Mouse (Mus musculus): ENCODE results near the gene Slc24a2. TPM values are rescaled to one million over a fixed set of nuclear protein-coding genes. Genes with fewer than 3 reads are reported as not detected.

Gene Slc24a2
- polyA plus RNA-seq, 1 experiment from 2014 or later, result not detected

GRCm38 (mm10) chr4:87064561-87064960, 165.7 kb downstream of the Slc24a2 start:
- Histone ChIP-seq H3K27ac (ENCODE audit: low read depth, low read length) (no peak overlapping the region), H3K4me2 (replicated peaks; ENCODE audit: low read depth) (no peak overlapping the region), H3K36me3 (ENCODE audit: control insufficient read depth, insufficient read depth) (no peaks in the 10 kb centered on the region), H3K9me3 (ENCODE audit: control insufficient read depth) (no peaks in the 10 kb centered on the region), H3K4me1 (replicated peaks; ENCODE audit: control insufficient read depth, insufficient read depth, low read length) (no peaks in the 10 kb centered on the region), H3K9ac (ENCODE audit: low read depth, low read length) (no peak overlapping the region), H3K27me3 (replicated peaks; ENCODE audit: control insufficient read depth, insufficient read depth, low read length) (no peaks in the 10 kb centered on the region), H3K4me3 (ENCODE audit: low read depth, low read length) (no peak overlapping the region)
- no peak for TF ChIP-seq CTCF (IDR thresholded peaks at IDR 0.05; ENCODE audit: low read depth)
- ATAC-seq, result no peak
- 90% methylated on average over 2 of the region's 2 CpGs for WGBS

GRCm38 (mm10) chr4:87062771-87063253, 167.5 kb downstream of the Slc24a2 start:
- H3K36me3 ChIP-seq (ENCODE audit: control insufficient read depth, insufficient read depth), result no peaks in the 10 kb centered on the region
- WGBS, result 66% methylated on average over 6 of the region's 6 CpGs
- H3K4me3 ChIP-seq (ENCODE audit: low read depth, low read length), result no peak overlapping the region

GRCm38 (mm10) chr4:87061696-87062095, 168.6 kb downstream of the Slc24a2 start:
- Histone ChIP-seq H3K27ac (ENCODE audit: low read depth, low read length) (no peak overlapping the region), H3K4me1 (replicated peaks; ENCODE audit: control insufficient read depth, insufficient read depth, low read length) (no peaks in the 10 kb centered on the region), H3K9ac (ENCODE audit: low read depth, low read length) (no peak overlapping the region), H3K9me3 (ENCODE audit: control insufficient read depth) (no peaks in the 10 kb centered on the region), H3K4me2 (replicated peaks; ENCODE audit: low read depth) (no peak overlapping the region), H3K27me3 (replicated peaks; ENCODE audit: control insufficient read depth, insufficient read depth, low read length) (no peaks in the 10 kb centered on the region), H3K36me3 (ENCODE audit: control insufficient read depth, insufficient read depth) (no peaks in the 10 kb centered on the region), H3K4me3 (ENCODE audit: low read depth, low read length) (no peak overlapping the region)
- no peak for ATAC-seq
- TF ChIP-seq CTCF (IDR thresholded peaks at IDR 0.05; ENCODE audit: low read depth), result no peak
- WGBS, result 84% methylated on average over 2 of the region's 2 CpGs

More at GRCm38 (mm10) chr4:87062771-87063253, 167.5 kb downstream of the Slc24a2 start:
- no peak for ATAC-seq
- Histone ChIP-seq H3K27me3 (replicated peaks; ENCODE audit: control insufficient read depth, insufficient read depth, low read length) (no peaks in the 10 kb centered on the region), H3K9me3 (ENCODE audit: control insufficient read depth) (no peaks in the 10 kb centered on the region), H3K9ac (ENCODE audit: low read depth, low read length) (no peak overlapping the region), H3K27ac (ENCODE audit: low read depth, low read length) (no peak overlapping the region), H3K4me2 (replicated peaks; ENCODE audit: low read depth) (no peak overlapping the region), H3K4me1 (replicated peaks; ENCODE audit: control insufficient read depth, insufficient read depth, low read length) (no peaks in the 10 kb centered on the region)
- TF ChIP-seq CTCF (IDR thresholded peaks at IDR 0.05; ENCODE audit: low read depth), result no peak

- Histone ChIP-seq H3K36me3 (ENCODE audit: control insufficient read depth, insufficient read depth) (no peaks in the 10 kb centered on the region), H3K4me1 (replicated peaks; ENCODE audit: control insufficient read depth, insufficient read depth, low read length) (no peaks in the 10 kb centered on the region), H3K27me3 (replicated peaks; ENCODE audit: control insufficient read depth, insufficient read depth, low read length) (no peaks in the 10 kb centered on the region), H3K27ac (ENCODE audit: low read depth, low read length) (no peak overlapping the region), H3K9me3 (ENCODE audit: control insufficient read depth) (no peaks in the 10 kb centered on the region), H3K4me3 (ENCODE audit: low read depth, low read length) (no peak overlapping the region), H3K9ac (ENCODE audit: low read depth, low read length) (no peak overlapping the region), H3K4me2 (replicated peaks; ENCODE audit: low read depth) (no peak overlapping the region)
- no peak for ATAC-seq
- 69% methylated on average over 3 of the region's 3 CpGs for WGBS
- TF ChIP-seq CTCF (IDR thresholded peaks at IDR 0.05; ENCODE audit: low read depth), result no peak
These were observed 172.7 kb downstream of the Slc24a2 start for GRCm38 (mm10) chr4:87057572-87057971.

- no peaks in the 10 kb centered on the region for H3K9me3 ChIP-seq (ENCODE audit: control insufficient read depth)
- H3K9ac ChIP-seq (ENCODE audit: low read depth, low read length), result no peak overlapping the region
- no peak overlapping the region for H3K4me3 ChIP-seq (ENCODE audit: low read depth, low read length)
- no peaks in the 10 kb centered on the region for H3K36me3 ChIP-seq (ENCODE audit: control insufficient read depth, insufficient read depth)
- no peaks in the 10 kb centered on the region for H3K4me1 ChIP-seq (replicated peaks; ENCODE audit: control insufficient read depth, insufficient read depth, low read length)
- TF ChIP-seq CTCF (IDR thresholded peaks at IDR 0.05; ENCODE audit: low read depth), result no peak
- no peak for ATAC-seq
- no peak overlapping the region for H3K27ac ChIP-seq (ENCODE audit: low read depth, low read length)
- 78% methylated on average over 7 of the region's 7 CpGs for WGBS
- no peak overlapping the region for H3K4me2 ChIP-seq (replicated peaks; ENCODE audit: low read depth)
- no peaks in the 10 kb centered on the region for H3K27me3 ChIP-seq (replicated peaks; ENCODE audit: control insufficient read depth, insufficient read depth, low read length)
These were observed 174.5 kb downstream of the Slc24a2 start for GRCm38 (mm10) chr4:87055768-87056167.

- Histone ChIP-seq H3K4me1 (replicated peaks; ENCODE audit: control insufficient read depth, insufficient read depth, low read length) (no peaks in the 10 kb centered on the region), H3K9me3 (ENCODE audit: control insufficient read depth) (no peaks in the 10 kb centered on the region), H3K27me3 (replicated peaks; ENCODE audit: control insufficient read depth, insufficient read depth, low read length) (no peaks in the 10 kb centered on the region), H3K27ac (ENCODE audit: low read depth, low read length) (no peak overlapping the region), H3K9ac (ENCODE audit: low read depth, low read length) (no peak overlapping the region), H3K4me2 (replicated peaks; ENCODE audit: low read depth) (no peak overlapping the region), H3K4me3 (ENCODE audit: low read depth, low read length) (no peak overlapping the region), H3K36me3 (ENCODE audit: control insufficient read depth, insufficient read depth) (no peaks in the 10 kb centered on the region)
- no peak for TF ChIP-seq CTCF (IDR thresholded peaks at IDR 0.05; ENCODE audit: low read depth)
- ATAC-seq, result no peak
- 94% methylated on average over 5 of the region's 5 CpGs for WGBS
These were observed 177.4 kb downstream of the Slc24a2 start for GRCm38 (mm10) chr4:87052881-87053280.

- H3K27ac ChIP-seq (ENCODE audit: low read depth, low read length), result no peak overlapping the region
- 63% methylated on average over 3 of the region's 3 CpGs for WGBS
- H3K9ac ChIP-seq (ENCODE audit: low read depth, low read length), result no peak overlapping the region
- TF ChIP-seq CTCF (IDR thresholded peaks at IDR 0.05; ENCODE audit: low read depth), result no peak
- no peaks in the 10 kb centered on the region for H3K4me1 ChIP-seq (replicated peaks; ENCODE audit: control insufficient read depth, insufficient read depth, low read length)
- no peak overlapping the region for H3K4me3 ChIP-seq (ENCODE audit: low read depth, low read length)
- ATAC-seq, result no peak
- no peaks in the 10 kb centered on the region for H3K27me3 ChIP-seq (replicated peaks; ENCODE audit: control insufficient read depth, insufficient read depth, low read length)
- H3K36me3 ChIP-seq (ENCODE audit: control insufficient read depth, insufficient read depth), result no peaks in the 10 kb centered on the region
- no peak overlapping the region for H3K4me2 ChIP-seq (replicated peaks; ENCODE audit: low read depth)
- no peaks in the 10 kb centered on the region for H3K9me3 ChIP-seq (ENCODE audit: control insufficient read depth)
These were observed 181.2 kb downstream of the Slc24a2 start for GRCm38 (mm10) chr4:87049061-87049460.
